Mouse (Mus musculus): Measurements from ENCODE around the gene Fbxl17. TPM values are rescaled to one million over a fixed set of nuclear protein-coding genes. Genes with fewer than 3 reads are reported as not detected.

The Fbxl17 gene
- 10 to 100 TPM; 32.5 to 33.9 TPM for total RNA-seq (2021)

GRCm38 (mm10) chr17:63499636-63500155 is at the start of gene Fbxl17:
TSS of gene Fbxl17 (minus strand) at chr17:63500017.
- peak; percentile 71 to 78 for DNase-seq
- intact Hi-C loops (cut with DNase I), result no loop called here

GRCm38 (mm10) chr17:63547465-63547864 is 47.6 kb upstream of the Fbxl17 start:
- intact Hi-C loops (cut with DNase I), result no loop called here
- DNase-seq, result peak; percentile 17 to 18

- no peak for DNase-seq
- intact Hi-C loops (cut with DNase I), result no loop called here
These were observed 34.9 kb upstream of the Fbxl17 start for GRCm38 (mm10) chr17:63534576-63535265.

- intact Hi-C loops (cut with DNase I), result no loop called here
- DNase-seq, result no peak
These were observed 33.4 kb upstream of the Fbxl17 start for GRCm38 (mm10) chr17:63533074-63533836.

GRCm38 (mm10) chr17:63529476-63529875 is 29.7 kb upstream of the Fbxl17 start:
- intact Hi-C loops (cut with DNase I), result no loop called here
- DNase-seq, result no peak

- DNase-seq, result no peak
- intact Hi-C loops (cut with DNase I), result no loop called here
These were observed 20.9 kb upstream of the Fbxl17 start for GRCm38 (mm10) chr17:63520691-63521090.

GRCm38 (mm10) chr17:63510451-63510850 is 10.6 kb upstream of the Fbxl17 start:
- no peak for DNase-seq
- intact Hi-C loops (cut with DNase I), result no loop called here

- no peak for DNase-seq
- intact Hi-C loops (cut with DNase I), result no loop called here
These were observed 1.3 kb upstream of the Fbxl17 start for GRCm38 (mm10) chr17:63501091-63501490.

GRCm38 (mm10) chr17:63500156-63500834 is 478 bp upstream of the Fbxl17 start:
- intact Hi-C loops (cut with DNase I), result no loop called here
- peak; percentile 88 to 89 for DNase-seq

GRCm38 (mm10) chr17:63498717-63499635 is 841 bp downstream of the Fbxl17 start:
- DNase-seq, result peak; percentile 55 to 65
- intact Hi-C loops (cut with DNase I), result no loop called here

GRCm38 (mm10) chr17:63498182-63498716 is 1.6 kb downstream of the Fbxl17 start:
- DNase-seq, result peak in 1 of 2 experiments; percentile 15
- intact Hi-C loops (cut with DNase I), result no loop called here

GRCm38 (mm10) chr17:63497206-63497731 is 2.5 kb downstream of the Fbxl17 start:
- no peak for DNase-seq
- intact Hi-C loops (cut with DNase I), result no loop called here

- intact Hi-C loops (cut with DNase I), result no loop called here
- DNase-seq, result no peak
These were observed 3.7 kb downstream of the Fbxl17 start for GRCm38 (mm10) chr17:63496153-63496552.

- no peak for DNase-seq
- intact Hi-C loops (cut with DNase I), result no loop called here
These were observed 5.8 kb downstream of the Fbxl17 start for GRCm38 (mm10) chr17:63493876-63494580.

- DNase-seq, result peak in 1 of 2 experiments; percentile 45
- intact Hi-C loops (cut with DNase I), result no loop called here
These were observed 6.5 kb downstream of the Fbxl17 start for GRCm38 (mm10) chr17:63493274-63493673.

GRCm38 (mm10) chr17:63492665-63493273 is 7.0 kb downstream of the Fbxl17 start:
- peak; percentile 22 to 48 for DNase-seq
- intact Hi-C loops (cut with DNase I), result no loop called here

- intact Hi-C loops (cut with DNase I), result no loop called here
- DNase-seq, result no peak
These were observed 10.3 kb downstream of the Fbxl17 start for GRCm38 (mm10) chr17:63489525-63489924.

- intact Hi-C loops (cut with DNase I), result loop anchor here (1.0 kb wide), 3 partner anchors 34 to 144 kb away; no protein-coding TSS in a partner anchor
These were observed 32.0 kb downstream of the Fbxl17 start for GRCm38 (mm10) chr17:63467866-63468265.

More at GRCm38 (mm10) chr17:63467866-63468265, 32.0 kb downstream of the Fbxl17 start:
- peak; percentile 83 to 86 for DNase-seq
